Mouse (Mus musculus) lung, postnatal 0 days (tissue): ENCODE data around the gene Arhgef40.

Experiments
- CTCF ChIP-seq: IDR thresholded peaks from 2 replicates; pipeline ENCODE4 v1.5.1; 2016; ENCODE audit warnings: antibody characterized with exemption, mild to moderate bottlenecking
- EP300 ChIP-seq: IDR thresholded peaks from 2 replicates; pipeline ENCODE4 v1.6.1; 2016; ENCODE audit warnings: antibody characterized with exemption, mild to moderate bottlenecking, control low read depth

DNA sequence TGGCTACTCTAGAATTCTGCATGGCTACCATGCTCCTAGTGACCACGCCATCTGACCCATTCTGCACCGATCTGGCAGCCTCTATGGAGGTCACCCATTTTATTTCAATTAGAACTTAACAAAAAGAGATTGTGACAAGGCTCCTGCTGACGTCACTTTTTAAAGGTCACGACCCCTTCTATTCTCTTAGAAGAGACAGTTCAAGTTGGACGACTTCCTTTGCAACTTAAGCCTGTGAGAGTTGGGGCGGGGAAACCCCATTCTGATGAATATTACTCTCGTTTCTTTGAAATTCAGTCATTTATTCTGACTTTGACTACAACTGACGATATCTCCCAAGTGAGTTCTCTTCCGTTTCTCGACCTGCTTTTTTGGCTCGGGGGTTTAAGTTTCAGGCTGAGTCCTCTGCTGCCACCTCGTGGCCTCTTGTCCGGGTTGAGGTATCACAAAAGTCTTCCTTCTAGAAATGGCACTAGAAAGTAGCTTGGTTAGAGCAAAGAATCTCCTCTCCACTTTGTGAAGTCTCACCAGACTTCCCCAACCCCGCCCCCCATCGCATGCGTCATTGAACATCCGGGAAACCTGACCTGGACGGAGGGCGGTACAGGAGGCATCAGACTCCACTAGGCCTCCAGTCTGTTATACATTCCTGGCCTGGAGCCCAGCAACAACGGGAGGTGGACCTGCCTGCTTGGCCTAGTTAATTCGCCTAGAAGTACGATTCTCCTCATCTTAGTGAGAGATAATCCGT, 38.4 kb downstream of the Arhgef40 start:
- TF ChIP-seq CTCF (peak; percentile 86), EP300 (peak; percentile 75)
